Mouse (Mus musculus) hindbrain, postnatal 0 days (tissue): Measurements from ENCODE around the gene Tbx1. TPM values are rescaled to one million over a fixed set of nuclear protein-coding genes. Genes with fewer than 3 reads are reported as not detected.
A peak's percentile ranks its signal among the peaks of the same experiment; 100 is the strongest.
"Not testable (repeated sequence)": the region's sequence is repeated elsewhere in the genome, so short reads cannot be mapped to it uniquely, and the experiment has no call there.

ENCODE experiments used
- ATAC-seq: fragments of 200-750 bp; cut with Nextera tagmentation; 2 replicates; pipeline ENCODE4 v1.8.0; 2017; ENCODE audit warnings: mild to moderate bottlenecking, moderate TSS enrichment, moderate library complexity
- DNase-seq: peaks from one replicate; pipeline ENCODE4 v3.0.0-alpha.2; 2015; ENCODE audit warnings: low spot score
- H3K27ac ChIP-seq: fragments of 300-500 bp; sonication (generic); 2 replicates; pipeline ENCODE4 v1.5.1; 2014; ENCODE audit warnings: mild to moderate bottlenecking
- H3K27me3 ChIP-seq: fragments of 300-500 bp; sonication (generic); 2 replicates; pipeline ENCODE4 v1.6.1; 2014; ENCODE audit warnings: low read length, mixed read lengths; ENCODE audit not compliant: insufficient read depth
- H3K36me3 ChIP-seq: fragments of 300-500 bp; sonication (generic); 2 replicates; pipeline ENCODE4 v1.6.1; 2014; ENCODE audit warnings: low read length, mixed read lengths; ENCODE audit not compliant: insufficient read depth
- H3K4me1 ChIP-seq: fragments of 300-500 bp; sonication (generic); 2 replicates; pipeline ENCODE4 v1.6.1; 2014; ENCODE audit warnings: antibody characterized with exemption, low read length, mixed read lengths; ENCODE audit not compliant: insufficient read depth
- H3K4me2 ChIP-seq: fragments of 300-500 bp; sonication (generic); 2 replicates; pipeline ENCODE4 v1.6.1; 2014; ENCODE audit warnings: low read depth, mild to moderate bottlenecking, low read length, moderate library complexity, mixed read lengths
- H3K4me3 ChIP-seq: fragments of 300-500 bp; sonication (generic); 2 replicates; pipeline ENCODE4 v1.5.1; 2014; ENCODE audit warnings: low read length
- H3K9ac ChIP-seq: fragments of 300-500 bp; sonication (generic); replicated peaks from 2 replicates; pipeline ENCODE4 v1.6.1; 2014; ENCODE audit warnings: mild to moderate bottlenecking, low read length, moderate library complexity, mixed read lengths
- H3K9me3 ChIP-seq: fragments of 300-500 bp; sonication (generic); 2 replicates; pipeline ENCODE4 v1.6.1; 2016; ENCODE audit warnings: low read length, mixed read lengths
- CTCF ChIP-seq: IDR thresholded peaks from 2 replicates; pipeline ENCODE4 v1.5.1; 2016; ENCODE audit warnings: antibody characterized with exemption, control low read depth, low read depth
- WGBS: fragments of 180-500 bp; shearing (Covaris S2); extraction: QIAGEN DNeasy Blood & Tissue Kit; methylation state at CpG from one replicate; pipeline ENCODE4 v1.1.7; 2014; 5-methylcytosine and 5-hydroxymethylcytosine counted together
- polyA plus RNA-seq: library from polyadenylated mRNA; unstranded; fragments of >200 nt; fragmentation: Nextera tagmentation; extraction: Ambion mirVana; gene quantifications from 2 replicates; pipeline ENCODE4 v1.2.1, GENCODE M21; 2015
- total RNA-seq: library from RNA; depleted of rRNA; stranded (reverse); fragments of >200 nt; gene quantifications from 2 replicates; pipeline ENCODE4 v1.2.3, GENCODE M21; 2014; rRNA removed

Tbx1 gene
- total and polyA plus RNA-seq, 2 experiments from 2014 or later = 0.37 to 0.51 TPM

- 19% methylated on average over 8 of the region's 8 CpGs for WGBS
- H3K27ac ChIP-seq = no peak overlapping the region
- no peaks in the 10 kb centered on the region for H3K9me3 ChIP-seq
- TF ChIP-seq CTCF = no peak
- no peak overlapping the region for H3K9ac ChIP-seq
- no peaks in the 10 kb centered on the region for H3K36me3 ChIP-seq
- no peaks in the 10 kb centered on the region for H3K27me3 ChIP-seq
- H3K4me1 ChIP-seq = 0 out of 2 replicates have a peak, but pooled peaks cover 7% of the 10 kb centered on the region
- no peak overlapping the region for H3K4me3 ChIP-seq
- ATAC-seq = peak; percentile 66
- H3K4me2 ChIP-seq = no peak overlapping the region
- peak; percentile 52 for DNase-seq
Measured at GRCm38 (mm10) chr16:18543151-18543829, 47.2 kb downstream of the Tbx1 start.

- Histone ChIP-seq H3K27ac (no peak overlapping the region), H3K4me1 (0 out of 2 replicates have a peak, but pooled peaks cover 7% of the 10 kb centered on the region), H3K9me3 (no peaks in the 10 kb centered on the region), H3K9ac (no peak overlapping the region), H3K36me3 (no peaks in the 10 kb centered on the region), H3K4me3 (no peak overlapping the region), H3K4me2 (no peak overlapping the region), H3K27me3 (no peaks in the 10 kb centered on the region)
- WGBS = 83% methylated on average over 6 of the region's 6 CpGs
- DNase-seq = no peak
- ATAC-seq = no peak
- TF ChIP-seq CTCF = no peak
Measured at GRCm38 (mm10) chr16:18539281-18539680, 51.2 kb downstream of the Tbx1 start.

DNA sequence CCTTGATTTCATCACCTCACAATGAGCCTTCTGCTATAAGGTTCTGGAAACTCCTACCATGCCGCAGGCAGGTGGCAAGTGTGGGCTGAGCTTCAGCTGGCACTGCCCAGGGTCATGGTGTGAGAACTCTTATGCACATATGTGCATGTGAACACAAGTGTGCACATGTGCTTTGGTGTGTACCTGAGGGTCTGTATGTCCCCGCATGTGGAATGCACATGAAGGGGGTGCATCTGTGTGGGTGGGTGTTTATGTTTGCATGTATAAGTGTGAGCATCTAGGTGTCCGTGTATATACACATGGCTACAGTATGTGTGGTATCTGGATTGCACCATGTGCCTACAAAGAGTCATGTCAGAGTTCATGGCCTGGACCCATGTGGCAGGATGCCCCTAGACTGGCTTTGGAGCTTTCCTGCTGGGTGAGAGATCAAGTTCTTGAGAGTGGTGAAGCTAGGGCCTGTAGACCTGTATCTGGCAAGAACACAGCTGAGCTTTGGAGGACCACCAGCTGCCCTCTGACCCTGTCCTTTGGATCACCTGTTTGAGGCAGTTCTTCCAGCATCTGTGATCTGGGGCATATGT, 53.0 kb downstream of the Tbx1 start:
- TF ChIP-seq CTCF = no peak
- no peak overlapping the region for H3K4me2 ChIP-seq
- no peak overlapping the region for H3K27ac ChIP-seq
- H3K4me1 ChIP-seq = no peaks in the 10 kb centered on the region
- no peak overlapping the region for H3K4me3 ChIP-seq
- H3K9ac ChIP-seq = no peak overlapping the region
- no peaks in the 10 kb centered on the region for H3K9me3 ChIP-seq
- no peaks in the 10 kb centered on the region for H3K27me3 ChIP-seq
- no peak for DNase-seq
- no peak for ATAC-seq
- no peaks in the 10 kb centered on the region for H3K36me3 ChIP-seq
- 73% methylated on average over 3 of the region's 3 CpGs for WGBS

GRCm38 (mm10) chr16:18533061-18533460, 57.4 kb downstream of the Tbx1 start:
- WGBS = 89% methylated on average over 7 of the region's 7 CpGs
- not testable (repeated sequence) for H3K9me3 ChIP-seq

More at GRCm38 (mm10) chr16:18533061-18533460, 57.4 kb downstream of the Tbx1 start:
- H3K4me1 ChIP-seq, DNase-seq, H3K27ac ChIP-seq, H3K4me3 ChIP-seq, H3K9ac ChIP-seq, H3K36me3 ChIP-seq, H3K4me2 ChIP-seq, H3K27me3 ChIP-seq: not testable (repeated sequence)
- peak; percentile 99 for ATAC-seq

Other genes with a start within 250 kb of the Tbx1 start
- 43.5 and 63.3 TPM in 2 replicates for gene Tango2, start 242.6 kb downstream of the Tbx1 start, total RNA-seq
- gene Tango2, start 242.6 kb downstream of the Tbx1 start, polyA plus RNA-seq = 95.6 and 99.2 TPM in 2 replicates
- 168 and 180 TPM in 2 replicates for gene Arvcf, start 242.5 kb downstream of the Tbx1 start, total RNA-seq
- gene Arvcf, start 242.5 kb downstream of the Tbx1 start, polyA plus RNA-seq = 46.3 and 48.9 TPM in 2 replicates
- 17.9 and 23.1 TPM in 2 replicates for gene Txnrd2, start 164.3 kb downstream of the Tbx1 start, total RNA-seq
- 37.6 and 41.8 TPM in 2 replicates for gene Txnrd2, start 164.3 kb downstream of the Tbx1 start, polyA plus RNA-seq
- 82.8 and 88.9 TPM in 2 replicates for gene Comt, start 163.8 kb downstream of the Tbx1 start, total RNA-seq
- 94.3 and 102 TPM in 2 replicates for gene Comt, start 163.8 kb downstream of the Tbx1 start, polyA plus RNA-seq
- gene Gnb1l, start 92.0 kb downstream of the Tbx1 start, total RNA-seq = 9.6 and 10.5 TPM in 2 replicates
- gene Gnb1l, start 92.0 kb downstream of the Tbx1 start, polyA plus RNA-seq = 16.9 and 18.0 TPM in 2 replicates
- gene Rtl10, start 91.8 kb downstream of the Tbx1 start, total RNA-seq = 11.0 and 12.4 TPM in 2 replicates
- gene Rtl10, start 91.8 kb downstream of the Tbx1 start, polyA plus RNA-seq = 2.5 and 2.7 TPM in 2 replicates
- gene Gp1bb, start 31.7 kb upstream of the Tbx1 start, total RNA-seq = 29.3 and 30.8 TPM in 2 replicates
- 7.6 and 10.1 TPM in 2 replicates for gene Gp1bb, start 31.7 kb upstream of the Tbx1 start, polyA plus RNA-seq
- gene Gm49601, start 35.8 kb upstream of the Tbx1 start, total RNA-seq = 23.8 and 24.0 TPM in 2 replicates
- gene Gm49601, start 35.8 kb upstream of the Tbx1 start, polyA plus RNA-seq = 3.1 and 4.0 TPM in 2 replicates
- gene Sept5, start 39.3 kb upstream of the Tbx1 start, total RNA-seq = 286 and 335 TPM in 2 replicates
- 186 and 195 TPM in 2 replicates for gene Sept5, start 39.3 kb upstream of the Tbx1 start, polyA plus RNA-seq
- 181 and 197 TPM in 2 replicates for gene Cldn5, start 186.2 kb upstream of the Tbx1 start, total RNA-seq
- gene Cldn5, start 186.2 kb upstream of the Tbx1 start, polyA plus RNA-seq = 121 and 128 TPM in 2 replicates
- 39.6 and 53.3 TPM in 2 replicates for gene Ufd1, start 221.1 kb upstream of the Tbx1 start, total RNA-seq
- 114 and 118 TPM in 2 replicates for gene Ufd1, start 221.1 kb upstream of the Tbx1 start, polyA plus RNA-seq
- gene Cdc45, start 221.3 kb upstream of the Tbx1 start, total RNA-seq = 14.8 and 15.9 TPM in 2 replicates
- 7.2 and 7.9 TPM in 2 replicates for gene Cdc45, start 221.3 kb upstream of the Tbx1 start, polyA plus RNA-seq
- 33.4 and 34.1 TPM in 2 replicates for gene 2510002D24Rik, start 245.9 kb upstream of the Tbx1 start, total RNA-seq
- gene 2510002D24Rik, start 245.9 kb upstream of the Tbx1 start, polyA plus RNA-seq = 50.1 and 52.1 TPM in 2 replicates
- not detected in 2 replicates for gene Gm28539, start 245.9 kb upstream of the Tbx1 start, total RNA-seq
- gene Gm28539, start 245.9 kb upstream of the Tbx1 start, polyA plus RNA-seq = not detected in 2 replicates